ENCODE assay signal across 8 mouse cellular contexts in the genomic region with DNA sequence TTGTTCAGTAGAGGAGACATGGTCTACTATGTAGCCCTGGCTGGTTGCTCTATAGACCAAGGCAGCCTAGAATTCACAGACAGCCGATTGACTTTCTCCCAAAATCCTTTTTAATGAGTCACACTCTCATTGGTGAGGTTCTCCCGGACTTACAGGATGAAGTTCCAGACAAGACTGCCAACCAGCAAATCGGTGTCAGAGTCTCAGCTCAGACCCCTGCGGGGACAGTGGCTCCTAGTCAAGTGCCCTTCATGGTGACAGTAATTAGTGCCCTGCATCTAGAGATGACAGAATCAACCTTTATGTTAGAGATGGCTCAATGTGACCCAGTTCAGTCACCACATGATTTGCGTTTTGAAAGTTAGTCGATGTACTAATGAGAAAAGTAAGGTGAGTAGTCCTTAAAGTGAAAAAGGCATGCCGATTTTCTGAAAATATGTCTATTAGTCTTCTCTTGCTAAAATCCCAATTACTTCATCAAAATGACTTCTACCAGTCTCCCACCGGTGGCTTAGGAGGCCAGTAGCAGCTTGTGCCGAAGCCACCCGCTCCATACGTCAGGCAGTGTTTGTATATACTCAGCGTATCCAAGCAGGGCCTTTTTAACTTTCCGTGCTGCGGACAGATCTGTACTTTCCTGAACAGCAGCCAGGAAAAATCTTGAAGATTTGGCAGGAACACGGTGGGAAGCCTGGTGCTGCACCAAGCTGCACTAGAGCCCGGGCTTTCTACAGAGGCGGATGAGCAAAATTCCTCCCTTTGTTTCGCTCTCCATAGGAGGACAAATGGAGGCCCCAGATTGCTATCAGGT.
DNase-seq lines count a peak whose midpoint lies in the region; ATAC-seq and TF ChIP-seq lines count a peak whose summit lies in the region.

No protein-coding gene starts in this region.

- peak overlapping the region; percentile 46 for H3K4me2 ChIP-seq in hindbrain, embryonic 15.5 days
- H3K4me2 ChIP-seq in limb, embryonic 14.5 days (replicated peaks; ENCODE audit: low read depth, low read length, severe bottlenecking) = peak overlapping the region; percentile 30
- H3K4me2 ChIP-seq in neural tube, embryonic 15.5 days = peak overlapping the region; percentile 38

- TF ChIP-seq POLR2A in limb, embryonic 14.5 days (IDR thresholded peaks at IDR 0.05; ENCODE audit: borderline replicate concordance, extremely low read depth, insufficient read depth, insufficient read length) = no peak
- TF ChIP-seq POLR2A in thymus, adult 2 months (IDR thresholded peaks at IDR 0.05; ENCODE audit: control insufficient read depth, extremely low read depth, insufficient read depth, low read length, poor library complexity) = no peak

- H3K4me1 ChIP-seq in hindbrain, embryonic 15.5 days (replicated peaks) = peaks cover 29% of the 10 kb centered on the region
- peaks cover 20% of the 10 kb centered on the region for H3K4me1 ChIP-seq in limb, embryonic 14.5 days (ENCODE audit: control insufficient read depth, insufficient read depth, low read length)
- peaks cover 15% of the 10 kb centered on the region for H3K4me1 ChIP-seq in neural tube, embryonic 15.5 days
- H3K4me1 ChIP-seq in thymus, adult 2 months (replicated peaks; ENCODE audit: control insufficient read depth, insufficient read depth, low read length) = no peaks in the 10 kb centered on the region

- peak; percentile 8; the same call in 1 of the 2 replicates for ATAC-seq in common myeloid progenitor, adult 5-6 weeks (replicated peaks; ENCODE audit: low read depth, poor library complexity, severe bottlenecking)
- ATAC-seq in hindbrain, embryonic 15.5 days (ENCODE audit: low FRiP score, low read depth) = peak; percentile 66
- ATAC-seq in limb, embryonic 14.5 days (ENCODE audit: low FRiP score, low read depth) = peak; percentile 84
- peak; percentile 58; the same call in 1 of the 2 replicates for ATAC-seq in neural tube, embryonic 15.5 days (ENCODE audit: low FRiP score)

- H3K27me3 ChIP-seq in hindbrain, embryonic 15.5 days = no peaks in the 10 kb centered on the region
- H3K27me3 ChIP-seq in limb, embryonic 14.5 days (ENCODE audit: control insufficient read depth, insufficient read depth, low read length) = no peaks in the 10 kb centered on the region
- H3K27me3 ChIP-seq in neural tube, embryonic 15.5 days (replicated peaks) = no peaks in the 10 kb centered on the region
- H3K27me3 ChIP-seq in thymus, adult 2 months (ENCODE audit: control insufficient read depth, insufficient read depth, low read length) = no peaks in the 10 kb centered on the region

- H3K27ac ChIP-seq in hindbrain, embryonic 15.5 days (replicated peaks) = peak overlapping the region; percentile 73
- peak overlapping the region; percentile 79 for H3K27ac ChIP-seq in limb, embryonic 14.5 days (replicated peaks; ENCODE audit: low read depth, low read length)
- H3K27ac ChIP-seq in neural tube, embryonic 15.5 days (replicated peaks) = peak overlapping the region; percentile 66
- H3K27ac ChIP-seq in thymus, adult 2 months (ENCODE audit: control insufficient read depth, insufficient read depth, low read length) = no peak overlapping the region

- intact Hi-C loops in gastrocnemius, postnatal 14 days (cut with DNase I; ENCODE audit: low total_unique reads) = no loop called here

- DNase-seq in Muller cell, postnatal 12 days (ENCODE audit: inconsistent ontology term) = peak; percentile 94
- peak; percentile 47 for DNase-seq in gastrocnemius, postnatal 14 days
- peak; percentile 88 for DNase-seq in limb, embryonic 14.5 days (ENCODE audit: low spot score)
- DNase-seq in thymus, adult 2 months = no peak
- DNase-seq in spleen, postnatal 36 days (ENCODE audit: low spot score in 2 of 2) = no peak

- H3K9me3 ChIP-seq in hindbrain, embryonic 15.5 days = no peaks in the 10 kb centered on the region
- no peaks in the 10 kb centered on the region for H3K9me3 ChIP-seq in limb, embryonic 14.5 days (ENCODE audit: control insufficient read depth, low read length)
- no peaks in the 10 kb centered on the region for H3K9me3 ChIP-seq in neural tube, embryonic 15.5 days (replicated peaks)

- 36% methylated on average over 18 of the region's 18 CpGs for WGBS in hindbrain, embryonic 15.5 days
- 49% methylated on average over 18 of the region's 18 CpGs for WGBS in limb, embryonic 14.5 days
- 53% methylated on average over 18 of the region's 18 CpGs for WGBS in neural tube, embryonic 15.5 days
- 86% methylated on average over 18 of the region's 18 CpGs for WGBS in thymus, adult 2 months

- 0 out of 2 replicates have a peak overlapping the region, but pooled peaks have one; percentile 7 for H3K9ac ChIP-seq in hindbrain, embryonic 15.5 days
- H3K9ac ChIP-seq in limb, embryonic 14.5 days (ENCODE audit: low read depth, low read length, severe bottlenecking) = no peak overlapping the region
- H3K9ac ChIP-seq in neural tube, embryonic 15.5 days (replicated peaks) = 0 out of 2 replicates have a peak overlapping the region, but pooled peaks have one; percentile 30

- H3K36me3 ChIP-seq in hindbrain, embryonic 15.5 days = no peaks in the 10 kb centered on the region
- H3K36me3 ChIP-seq in limb, embryonic 14.5 days (ENCODE audit: control insufficient read depth, insufficient read depth, low read length) = no peaks in the 10 kb centered on the region
- H3K36me3 ChIP-seq in neural tube, embryonic 15.5 days = no peaks in the 10 kb centered on the region
- no peaks in the 10 kb centered on the region for H3K36me3 ChIP-seq in thymus, adult 2 months (ENCODE audit: control insufficient read depth, insufficient read depth, low read length)

- TF ChIP-seq CTCF in thymus, adult 2 months (IDR thresholded peaks at IDR 0.05; ENCODE audit: borderline replicate concordance, control insufficient read depth, extremely low read depth, insufficient read depth, low read length, poor library complexity) = no peak

- H3K4me3 ChIP-seq in hindbrain, embryonic 15.5 days = peak overlapping the region; percentile 14; the same call in 1 of the 2 replicates
- no peak overlapping the region for H3K4me3 ChIP-seq in limb, embryonic 14.5 days (replicated peaks; ENCODE audit: low read length)
- H3K4me3 ChIP-seq in neural tube, embryonic 15.5 days (replicated peaks) = peak overlapping the region; percentile 6; the same call in 1 of the 2 replicates
- H3K4me3 ChIP-seq in thymus, adult 2 months (ENCODE audit: control insufficient read depth, insufficient read depth, low read length) = no peak overlapping the region

Comparison
In these comparisons a context has a peak if more than half of its experiments do, and no peak if none do; other contexts are left out.
1. DNase-seq: peak in Muller cell, postnatal 12 days (single experiment), gastrocnemius, postnatal 14 days (single experiment) and limb, embryonic 14.5 days (single experiment); none in thymus, adult 2 months (single experiment) and spleen, postnatal 36 days (0 of 2).
2. ATAC-seq: peak in every context shown above with its lines; median percentile 84 in limb, embryonic 14.5 days; 66 in hindbrain, embryonic 15.5 days; 58 in neural tube, embryonic 15.5 days; 8 in common myeloid progenitor, adult 5-6 weeks.
3. H3K4me3 ChIP-seq: peak in hindbrain, embryonic 15.5 days (single experiment) and neural tube, embryonic 15.5 days (single experiment); none in limb, embryonic 14.5 days (single experiment) and thymus, adult 2 months (single experiment).
4. Peak in every context shown above with its lines, with median percentiles within 50 percentile points of each other: H3K4me2 ChIP-seq.